Mouse (Mus musculus): ENCODE data around the gene Ccdc141. TPM values are rescaled to one million over a fixed set of nuclear protein-coding genes. Genes with fewer than 3 reads are reported as not detected.

Ccdc141 gene
- total RNA-seq (2022), result 100 to 1,000 TPM; 169 to 239 (median 208) TPM

- no peak for DNase-seq (ENCODE audit: low spot score)
Measured at GRCm38 (mm10) chr2:77170633-77171105, at the start of gene Ccdc141. Gene Ccdc141 (minus strand): TSS chr2:77170636.

- no peak for DNase-seq (ENCODE audit: low spot score)
Measured at GRCm38 (mm10) chr2:77212885-77213284, 42.4 kb upstream of the Ccdc141 start.

GRCm38 (mm10) chr2:77206951-77207350, 36.5 kb upstream of the Ccdc141 start:
- DNase-seq (ENCODE audit: low spot score), result no peak

- DNase-seq (ENCODE audit: low spot score), result peak; percentile 34
Measured at GRCm38 (mm10) chr2:77203916-77204315, 33.5 kb upstream of the Ccdc141 start.

GRCm38 (mm10) chr2:77201900-77202299, 31.5 kb upstream of the Ccdc141 start:
- no peak for DNase-seq (ENCODE audit: low spot score)

GRCm38 (mm10) chr2:77200958-77201614, 30.6 kb upstream of the Ccdc141 start:
- DNase-seq (ENCODE audit: low spot score), result no peak

- no peak for DNase-seq (ENCODE audit: low spot score)
Measured at GRCm38 (mm10) chr2:77200379-77200778, 29.9 kb upstream of the Ccdc141 start.

GRCm38 (mm10) chr2:77198246-77198645, 27.8 kb upstream of the Ccdc141 start:
- DNase-seq (ENCODE audit: low spot score), result no peak

- no peak for DNase-seq (ENCODE audit: low spot score)
Measured at GRCm38 (mm10) chr2:77196819-77197218, 26.4 kb upstream of the Ccdc141 start.

- DNase-seq (ENCODE audit: low spot score), result no peak
Measured at GRCm38 (mm10) chr2:77195056-77195455, 24.6 kb upstream of the Ccdc141 start.

GRCm38 (mm10) chr2:77191811-77192210, 21.4 kb upstream of the Ccdc141 start:
- DNase-seq (ENCODE audit: low spot score), result no peak

DNA sequence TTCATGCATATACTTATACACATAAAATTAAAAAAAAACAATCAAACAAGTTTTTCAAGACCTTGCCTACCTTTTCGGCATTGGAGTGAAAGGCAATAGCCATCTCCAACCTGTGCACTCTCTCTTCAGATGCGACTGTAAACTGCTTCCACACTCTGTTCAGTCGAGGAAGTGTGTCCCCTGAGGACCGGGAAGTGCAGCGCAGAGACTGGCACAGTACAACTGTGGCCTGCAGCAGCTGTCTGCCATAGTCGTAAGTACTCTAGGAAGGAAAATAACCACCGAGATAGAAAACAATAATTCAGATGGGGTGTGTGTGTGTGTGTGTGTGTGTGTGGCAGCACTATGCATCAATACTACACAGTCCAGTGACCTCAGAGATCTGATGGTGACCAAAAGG, 20.5 kb upstream of the Ccdc141 start:
- DNase-seq (ENCODE audit: low spot score), result no peak

DNA sequence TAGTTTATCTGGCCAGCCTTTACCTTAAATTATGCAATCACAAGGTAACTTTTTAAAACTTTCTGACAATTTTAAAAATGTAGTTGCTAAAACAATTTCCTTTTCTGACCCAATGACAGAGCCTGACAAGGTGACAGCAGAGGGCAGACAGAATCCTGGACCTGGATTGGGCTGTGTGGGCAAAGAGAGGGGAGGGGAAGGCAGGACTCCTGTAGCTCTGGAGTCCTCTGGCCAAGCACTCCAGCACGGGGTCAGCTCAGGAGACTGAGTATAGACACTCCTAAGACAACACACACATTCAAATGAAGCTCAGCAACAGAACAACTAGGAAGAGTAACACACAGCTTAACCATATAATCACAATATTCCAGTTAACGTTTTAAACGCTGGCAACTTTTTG, 19.9 kb upstream of the Ccdc141 start:
- DNase-seq (ENCODE audit: low spot score), result no peak

DNA sequence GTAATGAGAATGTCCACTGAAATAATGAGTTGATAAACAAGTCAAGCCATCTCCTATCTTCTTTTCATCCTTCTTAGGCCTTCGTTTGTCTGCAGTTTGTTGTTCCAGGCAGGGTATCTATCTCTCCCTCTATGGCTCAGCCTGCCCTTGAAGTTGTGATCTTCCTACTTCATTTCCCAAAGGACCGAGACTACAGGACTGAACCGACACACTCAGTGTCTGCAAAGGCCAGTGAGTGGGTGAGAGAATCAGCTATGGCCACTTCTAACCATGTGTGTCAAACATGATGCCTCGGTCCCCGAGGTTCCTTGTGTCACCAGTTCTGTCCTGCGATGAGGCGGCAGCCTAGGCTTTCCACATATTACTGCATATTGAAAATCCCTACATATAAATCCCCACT, 19.2 kb upstream of the Ccdc141 start:
- DNase-seq (ENCODE audit: low spot score), result no peak

- DNase-seq (ENCODE audit: low spot score), result no peak
Measured at GRCm38 (mm10) chr2:77187501-77187900, 17.1 kb upstream of the Ccdc141 start.

GRCm38 (mm10) chr2:77186912-77187311, 16.5 kb upstream of the Ccdc141 start:
- no peak for DNase-seq (ENCODE audit: low spot score)

DNA sequence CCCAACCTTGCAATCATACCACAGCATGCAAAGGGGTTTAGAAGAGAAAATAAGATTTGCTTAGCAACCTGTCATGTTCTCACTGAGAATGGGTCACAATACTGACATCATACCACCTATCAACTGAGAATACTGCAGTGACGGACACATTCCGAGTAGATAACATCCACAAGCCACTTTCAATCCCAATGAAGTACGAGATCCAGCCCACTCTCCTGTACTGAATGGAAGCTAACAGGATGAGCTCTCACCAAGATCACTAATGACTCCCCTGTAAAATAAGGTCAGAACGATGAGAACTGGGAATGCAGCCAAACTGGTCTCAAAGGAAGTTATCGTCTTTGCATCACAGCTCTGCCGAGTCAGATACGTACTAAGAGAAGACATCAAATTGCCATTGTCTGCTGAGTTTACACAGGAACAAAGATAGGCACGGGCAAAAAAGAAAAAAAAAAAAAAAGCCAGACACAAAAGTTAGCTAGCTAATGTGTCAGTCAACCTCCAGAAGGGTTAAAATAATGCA, 13.7 kb upstream of the Ccdc141 start:
- no peak for DNase-seq (ENCODE audit: low spot score)

DNA sequence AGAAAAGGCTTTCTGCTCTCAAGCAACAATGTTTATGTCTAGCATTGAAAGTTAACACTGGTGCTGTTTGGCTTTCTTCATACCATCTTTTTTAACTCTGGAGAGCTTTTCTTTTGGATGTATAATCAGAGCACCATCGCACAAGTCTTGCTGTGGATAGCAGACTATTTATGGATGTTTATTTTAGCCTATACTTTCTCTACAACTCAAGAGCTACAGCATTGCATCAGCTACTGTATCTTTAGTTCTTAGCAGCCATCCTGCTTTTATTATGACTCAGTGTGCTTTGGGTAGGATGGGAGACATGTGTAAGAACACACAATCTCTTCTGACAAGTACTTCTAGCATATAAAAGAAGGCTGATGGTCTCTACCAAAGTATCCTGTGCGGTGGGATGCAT, 13.2 kb upstream of the Ccdc141 start:
- no peak for DNase-seq (ENCODE audit: low spot score)

DNA sequence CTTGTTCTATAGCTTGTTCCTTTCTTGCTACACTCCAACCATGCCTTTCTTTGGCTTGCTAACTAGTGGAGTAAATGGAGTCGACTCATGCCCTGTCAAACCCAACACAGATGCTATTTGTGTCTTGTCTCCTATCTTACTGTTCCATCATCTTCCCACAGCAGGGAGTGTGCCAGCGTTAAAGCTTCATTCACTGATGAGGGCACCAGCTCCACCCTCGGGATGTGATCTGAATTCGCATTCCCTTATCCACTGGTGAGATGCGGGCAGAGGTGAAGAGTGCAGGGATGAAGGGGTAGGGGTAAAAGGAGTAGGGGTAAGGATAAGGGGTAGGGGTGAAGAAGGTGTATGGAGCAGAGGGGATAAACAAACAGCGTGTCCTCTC, 12.6 kb upstream of the Ccdc141 start:
- DNase-seq (ENCODE audit: low spot score), result no peak

DNA sequence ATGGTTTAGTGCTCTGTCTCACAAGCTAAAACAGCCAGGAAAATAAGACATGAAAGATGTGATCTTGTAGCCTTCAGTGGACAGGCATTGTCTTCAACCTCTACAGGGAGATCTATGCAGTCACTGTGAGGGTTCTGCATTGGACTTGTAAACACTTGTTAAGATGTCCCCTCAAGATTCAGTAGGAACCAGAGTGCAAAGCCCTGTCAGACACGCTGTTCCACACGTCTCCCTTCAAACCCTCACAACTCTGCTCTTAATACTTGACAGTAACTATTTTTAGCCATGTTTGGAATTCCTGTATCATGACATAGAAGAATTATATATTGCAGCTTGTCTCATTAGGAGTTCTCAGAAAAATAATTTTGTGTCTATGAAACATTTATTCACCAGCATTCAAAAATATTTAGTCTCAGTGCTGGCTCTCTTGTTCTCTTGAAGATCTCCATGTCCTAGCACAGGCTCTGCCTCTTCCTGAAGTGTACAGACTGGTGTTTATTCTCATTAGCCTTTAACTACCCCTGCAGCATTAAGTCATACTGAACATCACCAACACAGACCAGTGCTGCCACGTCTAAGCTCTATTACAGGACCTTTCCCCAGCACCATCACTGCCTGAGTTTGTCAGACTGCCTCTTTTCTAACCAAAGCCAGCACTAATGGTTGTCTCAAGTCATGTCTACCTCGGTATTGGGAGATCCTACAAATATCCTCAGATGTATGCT, 12.0 kb upstream of the Ccdc141 start:
- DNase-seq (ENCODE audit: low spot score), result peak; percentile 47

DNA sequence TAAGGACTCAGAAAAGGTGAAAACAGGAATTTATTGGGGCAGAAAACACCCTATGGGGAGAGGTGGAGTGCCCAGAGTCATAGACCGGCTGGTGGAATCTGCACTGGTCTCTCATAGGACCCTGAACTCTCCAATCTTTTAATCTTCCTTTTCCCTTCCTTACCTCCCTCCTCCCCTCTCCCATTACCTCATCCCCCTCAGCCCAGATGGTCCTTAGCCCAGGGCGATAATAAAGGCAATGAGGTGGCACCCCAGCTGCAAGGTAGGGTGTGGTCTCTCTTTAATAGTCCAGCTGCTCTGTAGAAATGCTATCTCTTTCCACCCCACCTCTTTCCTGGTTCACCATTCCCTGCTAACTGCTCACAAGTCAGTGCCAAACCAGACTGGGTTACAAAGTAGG, 7.0 kb upstream of the Ccdc141 start:
- DNase-seq (ENCODE audit: low spot score), result no peak

GRCm38 (mm10) chr2:77176413-77176812, 6.0 kb upstream of the Ccdc141 start:
- no peak for DNase-seq (ENCODE audit: low spot score)

DNA sequence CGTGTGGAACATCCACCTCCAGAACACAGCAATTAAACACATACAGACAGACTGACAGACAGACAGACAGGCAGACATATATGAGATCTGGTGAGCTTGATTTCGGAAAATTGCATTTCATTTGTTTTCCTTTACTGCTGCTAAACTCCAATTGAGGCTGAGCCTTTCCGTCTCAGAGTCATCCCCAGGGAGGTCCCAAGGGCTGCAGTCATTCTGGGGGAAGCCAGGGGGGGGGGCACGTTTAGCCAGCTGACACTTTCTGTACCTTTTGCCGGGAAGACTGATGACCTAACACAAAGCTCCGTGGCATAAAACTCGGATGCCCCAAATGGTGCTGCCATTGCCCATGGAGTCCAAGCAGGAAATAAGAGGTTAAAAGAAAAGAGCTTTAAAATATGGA, 5.0 kb upstream of the Ccdc141 start:
- no peak for DNase-seq (ENCODE audit: low spot score)
